Mouse (Mus musculus) lung, embryonic 14.5 days (tissue): ENCODE data around the gene Fance. TPM values are rescaled to one million over a fixed set of nuclear protein-coding genes. Genes with fewer than 3 reads are reported as not detected.

ENCODE experiments used
- ATAC-seq: fragments of 200-750 bp; cut with Nextera tagmentation; 2 replicates; pipeline ENCODE4 v1.8.0; 2017; ENCODE audit warnings: mild to moderate bottlenecking, moderate TSS enrichment, moderate library complexity; ENCODE audit not compliant: insufficient read depth
- DNase-seq: peaks from one replicate; pipeline ENCODE4 v3.0.0-alpha.2; 2015
- H3K27ac ChIP-seq: fragments of 300-500 bp; sonication (generic); 2 replicates; pipeline ENCODE4 v1.5.1; 2014; ENCODE audit warnings: low read depth, mild to moderate bottlenecking, moderate library complexity
- H3K27me3 ChIP-seq: fragments of 300-500 bp; sonication (generic); 2 replicates; pipeline ENCODE4 v1.6.1; 2014; ENCODE audit warnings: low read length, control low read depth; ENCODE audit not compliant: insufficient read depth
- H3K36me3 ChIP-seq: fragments of 300-500 bp; sonication (generic); 2 replicates; pipeline ENCODE4 v1.6.1; 2014; ENCODE audit warnings: control low read depth; ENCODE audit not compliant: insufficient read depth
- H3K4me1 ChIP-seq: fragments of 300-500 bp; sonication (generic); 2 replicates; pipeline ENCODE4 v1.6.1; 2014; ENCODE audit warnings: antibody characterized with exemption, control low read depth; ENCODE audit not compliant: insufficient read depth
- H3K4me2 ChIP-seq: fragments of 300-500 bp; sonication (generic); 2 replicates; pipeline ENCODE4 v1.6.1; 2014; ENCODE audit warnings: mild to moderate bottlenecking
- H3K4me3 ChIP-seq: fragments of 300-500 bp; sonication (generic); 2 replicates; pipeline ENCODE4 v1.5.1; 2014; ENCODE audit warnings: low read depth, low read length
- H3K9ac ChIP-seq: fragments of 300-500 bp; sonication (generic); 2 replicates; pipeline ENCODE4 v1.6.1; 2014
- H3K9me3 ChIP-seq: fragments of 300-500 bp; sonication (generic); 2 replicates; pipeline ENCODE4 v1.6.1; 2016; ENCODE audit warnings: low read depth, low read length, control low read depth
- CTCF ChIP-seq: IDR thresholded peaks from 2 replicates; pipeline ENCODE4 v1.5.1; 2016; ENCODE audit warnings: antibody characterized with exemption, low read depth
- WGBS: fragments of 180-500 bp; shearing (Covaris S2); extraction: QIAGEN DNeasy Blood & Tissue Kit; methylation state at CpG from one replicate; pipeline ENCODE4 v1.1.7; 2014; 5-methylcytosine and 5-hydroxymethylcytosine counted together
- polyA plus RNA-seq: library from polyadenylated mRNA; unstranded; fragments of >200 nt; fragmentation: Nextera tagmentation; extraction: Ambion mirVana; gene quantifications from 2 replicates; pipeline ENCODE4 v1.2.1, GENCODE M21; 2014

The Fance gene
- polyA plus RNA-seq, 1 experiment from 2014 or later, result 35.3 TPM

DNA sequence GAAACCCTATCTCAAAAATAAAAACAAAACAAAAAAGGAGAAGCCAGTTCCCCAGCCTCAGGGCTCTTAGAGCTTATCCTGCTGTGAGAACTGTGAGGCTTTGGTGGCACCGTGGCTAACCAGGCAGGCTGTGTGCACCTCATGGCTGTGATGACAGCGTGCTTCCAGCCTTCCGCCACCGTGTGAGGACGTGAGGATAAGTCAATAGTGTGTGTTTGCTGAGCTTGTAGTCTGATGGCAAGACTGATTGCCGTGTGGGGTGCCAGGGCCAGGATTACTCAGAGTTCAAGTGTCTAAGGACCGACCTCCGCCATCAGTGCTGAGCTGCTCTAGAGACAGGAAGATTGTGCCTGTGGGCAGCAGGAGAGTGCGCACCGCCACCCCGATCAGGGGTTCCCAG is 22.6 kb upstream of the Fance start:
- Histone ChIP-seq H3K9me3 (no peaks in the 10 kb centered on the region), H3K4me2 (no peak overlapping the region), H3K4me1 (peaks cover 6% of the 10 kb centered on the region), H3K4me3 (no peak overlapping the region), H3K27ac (no peak overlapping the region), H3K36me3 (no peaks in the 10 kb centered on the region), H3K27me3 (no peaks in the 10 kb centered on the region), H3K9ac (no peak overlapping the region)
- WGBS, result 55% methylated on average over 11 of the region's 11 CpGs
- DNase-seq (peak; percentile 36), ATAC-seq (no peak)
- TF ChIP-seq CTCF, result no peak

- no peaks in the 10 kb centered on the region for H3K9me3 ChIP-seq
- ATAC-seq, result no peak
- 75% methylated on average over 7 of the region's 7 CpGs for WGBS
Observed at GRCm38 (mm10) chr17:28291346-28291745, 22.0 kb upstream of the Fance start.

DNA sequence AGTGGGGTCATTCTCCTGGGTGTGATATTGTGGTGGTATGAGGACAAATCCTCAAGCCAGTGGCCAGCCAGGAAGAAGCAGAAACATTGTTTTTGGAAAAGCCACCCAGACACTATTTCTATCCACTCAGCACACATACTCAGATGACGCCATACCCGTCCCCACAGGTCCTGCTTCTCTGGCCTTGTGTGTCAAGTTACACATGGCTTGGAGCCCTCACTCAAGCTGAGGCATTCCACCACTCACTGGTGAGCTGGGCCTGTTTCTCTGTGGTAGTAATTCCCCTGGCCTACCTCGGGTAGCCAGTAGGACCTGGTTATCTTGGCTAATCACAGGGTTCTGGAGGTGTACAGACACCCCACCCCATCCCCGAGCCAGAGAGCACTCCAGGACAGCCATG is 19.6 kb upstream of the Fance start:
- Histone ChIP-seq H3K4me1 (peaks cover 6% of the 10 kb centered on the region), H3K9ac (no peak overlapping the region), H3K36me3 (peaks cover 6% of the 10 kb centered on the region; the same call in 1 of the 2 replicates), H3K9me3 (no peaks in the 10 kb centered on the region), H3K4me3 (no peak overlapping the region), H3K27ac (no peak overlapping the region), H3K4me2 (no peak overlapping the region), H3K27me3 (no peaks in the 10 kb centered on the region)
- ATAC-seq, result no peak
- TF ChIP-seq CTCF, result no peak
- 58% methylated on average over 4 of the region's 4 CpGs for WGBS
- no peak for DNase-seq

More at GRCm38 (mm10) chr17:28291346-28291745, 22.0 kb upstream of the Fance start:
- Histone ChIP-seq H3K27me3 (no peaks in the 10 kb centered on the region), H3K4me2 (no peak overlapping the region), H3K36me3 (no peaks in the 10 kb centered on the region), H3K9ac (no peak overlapping the region), H3K27ac (no peak overlapping the region), H3K4me3 (no peak overlapping the region), H3K4me1 (peaks cover 6% of the 10 kb centered on the region)
- DNase-seq, result no peak
- TF ChIP-seq CTCF, result no peak

GRCm38 (mm10) chr17:28294449-28295333 is 18.6 kb upstream of the Fance start:
- peak; percentile 23; the same call in 1 of the 2 replicates for ATAC-seq
- no peak for DNase-seq
- no peaks in the 10 kb centered on the region for H3K27me3 ChIP-seq
- no peak for TF ChIP-seq CTCF
- peak overlapping the region; percentile 24; the same call in 1 of the 2 replicates for H3K27ac ChIP-seq
- peaks cover 6% of the 10 kb centered on the region for H3K4me1 ChIP-seq
- WGBS, result 50% methylated on average over 17 of the region's 17 CpGs
- 0 out of 2 replicates have a peak overlapping the region, but pooled peaks have one; percentile 18 for H3K9ac ChIP-seq
- H3K4me3 ChIP-seq, result no peak overlapping the region
- no peaks in the 10 kb centered on the region for H3K9me3 ChIP-seq
- H3K36me3 ChIP-seq, result peaks cover 10% of the 10 kb centered on the region; the same call in 1 of the 2 replicates
- no peak overlapping the region for H3K4me2 ChIP-seq

DNA sequence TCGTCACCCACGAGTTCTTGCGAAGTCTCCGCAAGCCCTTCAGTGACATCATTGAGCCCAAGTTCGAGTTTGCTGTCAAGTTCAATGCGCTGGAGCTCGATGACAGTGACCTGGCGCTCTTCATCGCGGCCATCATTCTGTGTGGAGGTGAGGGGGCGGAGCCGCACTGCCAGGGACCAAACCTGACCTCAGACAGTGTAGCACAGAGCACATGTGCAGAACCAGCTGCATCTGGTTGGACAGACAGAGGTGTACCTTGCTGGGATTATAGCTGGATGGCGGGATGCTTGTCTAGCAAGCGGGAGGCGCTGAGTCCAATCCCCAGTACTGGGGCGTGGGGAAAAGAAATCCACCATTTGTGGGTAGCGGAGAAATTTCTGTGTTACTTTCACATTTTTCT is 14.4 kb upstream of the Fance start:
- Histone ChIP-seq H3K27ac (no peak overlapping the region), H3K4me1 (no peaks in the 10 kb centered on the region; the same call in 1 of the 2 replicates), H3K27me3 (no peaks in the 10 kb centered on the region), H3K36me3 (peaks cover 10% of the 10 kb centered on the region; the same call in 1 of the 2 replicates), H3K9me3 (no peaks in the 10 kb centered on the region), H3K9ac (no peak overlapping the region), H3K4me2 (no peak overlapping the region), H3K4me3 (no peak overlapping the region)
- ATAC-seq, result no peak
- no peak for TF ChIP-seq CTCF
- no peak for DNase-seq
- WGBS, result 94% methylated on average over 17 of the region's 17 CpGs

- Histone ChIP-seq H3K4me1 (no peaks in the 10 kb centered on the region; the same call in 1 of the 2 replicates), H3K27me3 (no peaks in the 10 kb centered on the region), H3K36me3 (peaks cover 10% of the 10 kb centered on the region; the same call in 1 of the 2 replicates), H3K9ac (peak overlapping the region; percentile 32; the same call in 1 of the 2 replicates), H3K4me3 (no peak overlapping the region), H3K4me2 (no peak overlapping the region), H3K9me3 (no peaks in the 10 kb centered on the region), H3K27ac (peak overlapping the region; percentile 75)
- no peak for TF ChIP-seq CTCF
- 22% methylated on average over 8 of the region's 11 CpGs for whole genome bisulfite sequencing
- DNase-seq (peak; percentile 32), ATAC-seq (peak; percentile 53; the same call in 1 of the 2 replicates)
Observed at GRCm38 (mm10) chr17:28299669-28300320, 13.5 kb upstream of the Fance start.

GRCm38 (mm10) chr17:28300323-28300722 is 13.0 kb upstream of the Fance start:
- Histone ChIP-seq H3K9me3 (no peaks in the 10 kb centered on the region), H3K9ac (no peak overlapping the region), H3K27ac (peak overlapping the region; percentile 75), H3K4me3 (no peak overlapping the region), H3K36me3 (peaks cover 10% of the 10 kb centered on the region; the same call in 1 of the 2 replicates), H3K4me1 (no peaks in the 10 kb centered on the region; the same call in 1 of the 2 replicates), H3K4me2 (no peak overlapping the region), H3K27me3 (no peaks in the 10 kb centered on the region)
- ATAC-seq, result peak; percentile 50; the same call in 1 of the 2 replicates
- no peak for TF ChIP-seq CTCF
- WGBS, result 36% methylated on average over 9 of the region's 9 CpGs
- DNase-seq, result peak; percentile 40
